Mouse (Mus musculus): ENCODE measurements around the gene Pmfbp1.
"Not testable (repeated sequence)": the region's sequence is repeated elsewhere in the genome, so short reads cannot be mapped to it uniquely, and the experiment has no call there.

Gene Pmfbp1

GRCm38 (mm10) chr8:109493727-109494126 is at the start of gene Pmfbp1:
Pmfbp1 (plus strand) TSS chr8:109494027.
- no peak for DNase-seq

GRCm38 (mm10) chr8:109446896-109447295 is 46.9 kb upstream of the Pmfbp1 start:
- not testable (repeated sequence) for DNase-seq

GRCm38 (mm10) chr8:109451000-109451399 is 42.8 kb upstream of the Pmfbp1 start:
- no peak for DNase-seq

DNA sequence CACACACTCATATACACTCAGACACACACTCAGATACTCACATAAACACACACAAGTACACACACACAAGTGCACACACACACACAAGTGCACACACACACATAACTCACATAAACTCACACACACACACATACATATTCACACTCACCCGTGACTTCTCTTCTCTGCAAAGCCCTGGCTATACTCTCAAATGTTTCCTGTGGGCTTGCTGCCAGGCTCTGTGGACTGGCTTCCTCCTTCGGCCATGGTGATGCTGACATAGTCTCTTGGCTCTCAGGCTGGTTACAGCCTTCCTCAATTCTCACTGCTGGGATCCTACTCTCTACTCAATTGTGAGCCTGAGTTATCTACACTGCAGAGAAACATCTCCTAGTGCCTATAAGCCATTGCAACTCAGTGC is 38.7 kb upstream of the Pmfbp1 start:
- no peak for DNase-seq

DNA sequence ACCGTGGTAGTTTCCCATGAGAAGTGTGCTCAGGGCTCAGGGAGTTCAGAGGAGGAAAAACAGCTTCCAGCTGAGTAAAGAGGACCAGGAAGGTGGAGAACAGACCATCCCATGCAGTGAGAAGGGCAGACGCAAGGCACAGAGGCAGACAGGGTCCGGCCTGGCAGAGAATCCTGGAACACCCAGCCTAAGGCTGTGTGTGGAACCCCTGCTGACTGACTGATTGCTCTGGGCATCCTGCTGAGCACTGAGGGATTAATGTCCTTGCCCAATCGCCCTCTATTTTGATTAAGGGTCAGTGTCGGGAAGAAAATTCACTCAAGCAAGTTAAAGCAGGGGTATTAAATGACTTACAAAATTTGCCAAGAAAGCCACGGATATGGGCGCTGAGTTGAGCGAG is 36.4 kb upstream of the Pmfbp1 start:
- no peak for DNase-seq

DNA sequence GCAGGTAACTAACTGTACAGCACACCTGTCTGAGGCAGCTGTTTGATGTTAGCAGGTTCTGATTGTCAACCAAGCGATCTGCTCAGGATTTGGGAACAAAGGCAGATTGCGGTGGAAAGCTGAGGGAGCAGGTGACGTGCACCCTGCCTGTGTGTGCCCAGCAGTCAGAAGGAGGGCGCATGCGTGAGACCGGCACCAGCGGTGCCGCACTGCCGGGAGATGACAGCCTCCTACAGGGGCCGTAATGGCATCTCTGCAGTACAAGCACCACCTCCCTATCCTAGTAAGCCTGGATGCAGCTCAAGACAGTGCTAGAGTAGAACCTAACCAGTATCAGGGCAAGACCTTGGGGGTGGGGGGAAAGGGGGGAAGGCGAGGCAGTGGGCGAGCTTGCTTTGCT is 35.2 kb upstream of the Pmfbp1 start:
- DNase-seq: peak; percentile 5 to 7

GRCm38 (mm10) chr8:109463075-109463474 is 30.8 kb upstream of the Pmfbp1 start:
- DNase-seq: peak in 1 of 2 experiments; percentile 22

DNA sequence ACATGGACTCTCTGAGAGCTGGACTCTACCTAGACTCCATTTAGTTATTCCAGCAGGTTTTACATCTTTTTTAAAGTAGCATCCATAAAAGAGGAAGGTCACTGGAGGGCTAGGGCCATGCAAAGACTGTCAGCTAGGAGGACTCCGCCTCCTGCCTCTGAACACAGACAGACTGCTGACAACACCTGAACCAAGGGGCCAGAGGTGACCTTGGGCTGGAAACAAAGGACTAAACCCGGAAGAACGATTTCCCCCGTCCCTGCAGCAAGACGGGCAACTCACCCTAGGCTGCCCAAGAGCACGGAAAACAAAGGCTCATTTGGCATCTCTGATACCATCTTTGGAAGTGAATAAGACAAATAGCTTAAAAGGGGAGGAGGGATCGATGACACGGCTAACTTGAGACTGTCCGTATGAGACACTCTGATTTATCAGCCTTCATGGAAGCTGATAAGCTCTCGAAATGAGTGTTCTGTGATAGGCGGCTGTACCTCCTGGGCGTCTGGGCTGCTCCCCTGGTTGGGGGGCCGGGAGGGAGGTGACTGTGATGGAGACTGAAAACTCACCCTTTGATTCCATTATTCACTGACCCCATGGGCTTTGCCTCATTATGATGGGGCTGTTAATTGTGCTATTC is 30.0 kb upstream of the Pmfbp1 start:
- no peak for DNase-seq

DNA sequence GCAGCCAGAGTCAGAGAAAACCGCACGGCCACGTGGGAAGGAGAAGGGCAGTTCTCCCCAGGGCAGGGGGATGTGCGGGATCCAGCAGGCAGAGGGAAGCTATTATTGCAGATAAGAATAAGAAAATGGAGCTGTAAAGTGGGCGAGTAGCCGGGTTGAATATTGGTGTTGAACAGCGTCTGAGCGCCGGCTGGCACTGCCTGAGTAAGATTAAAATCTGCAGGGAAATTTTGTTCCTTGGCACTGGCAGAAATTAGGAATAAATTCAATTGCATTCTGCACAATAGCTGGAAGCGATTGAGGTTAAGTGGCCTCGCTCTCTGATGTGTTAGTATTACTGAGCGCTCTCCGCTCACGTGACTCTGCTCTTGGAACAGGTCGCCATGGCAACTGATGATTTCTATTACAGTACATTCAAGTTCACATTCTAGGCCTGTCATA is 29.4 kb upstream of the Pmfbp1 start:
- no peak for DNase-seq

DNA sequence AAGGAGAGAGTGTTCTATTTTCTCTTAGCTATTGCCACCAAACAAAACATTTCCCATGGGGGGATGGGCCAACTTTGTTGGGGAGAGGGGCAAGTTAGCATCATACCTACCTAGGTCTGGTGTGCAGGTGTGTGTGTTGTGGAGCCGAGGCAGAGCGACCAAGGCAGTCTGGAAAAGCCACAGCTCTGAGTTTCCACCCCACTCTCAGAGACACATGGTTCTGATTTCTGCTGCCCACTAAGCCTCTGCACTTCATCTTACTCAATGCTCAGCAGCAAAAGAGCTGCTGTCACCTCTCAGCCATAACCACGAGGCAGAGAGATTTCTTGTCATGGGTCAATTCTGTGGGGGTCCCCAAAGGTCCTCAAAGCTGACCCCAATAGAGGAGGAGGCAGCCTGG is 28.8 kb upstream of the Pmfbp1 start:
- DNase-seq: no peak

GRCm38 (mm10) chr8:109465761-109466160 is 28.1 kb upstream of the Pmfbp1 start:
- DNase-seq: no peak

GRCm38 (mm10) chr8:109467516-109467915 is 26.3 kb upstream of the Pmfbp1 start:
- DNase-seq: no peak

- no peak for DNase-seq
Measured at GRCm38 (mm10) chr8:109468112-109468511, 25.7 kb upstream of the Pmfbp1 start.

- DNase-seq: no peak
Measured at GRCm38 (mm10) chr8:109471876-109472275, 22.0 kb upstream of the Pmfbp1 start.

- DNase-seq: no peak
Measured at GRCm38 (mm10) chr8:109472400-109472799, 21.4 kb upstream of the Pmfbp1 start.

- no peak for DNase-seq
Measured at GRCm38 (mm10) chr8:109474442-109475121, 19.2 kb upstream of the Pmfbp1 start.

DNA sequence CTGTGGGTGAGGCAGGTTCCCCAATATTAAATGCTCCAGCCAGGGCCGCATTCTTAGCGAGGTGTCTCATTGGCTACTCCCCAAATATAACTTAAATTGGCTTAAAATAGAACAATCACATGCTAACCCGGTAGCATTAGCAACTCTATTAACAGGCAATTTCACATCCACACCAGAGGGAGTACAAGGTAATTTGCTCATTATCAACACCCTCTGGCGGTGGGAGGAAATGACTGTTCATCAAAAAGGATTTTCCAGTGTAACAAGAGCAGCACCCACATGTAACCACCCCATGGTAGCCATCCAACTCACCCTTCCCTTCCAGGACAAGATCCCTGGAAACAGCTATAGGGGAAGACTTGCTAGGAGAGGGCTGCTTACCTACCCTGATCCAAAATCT is 18.4 kb upstream of the Pmfbp1 start:
- DNase-seq: no peak

DNA sequence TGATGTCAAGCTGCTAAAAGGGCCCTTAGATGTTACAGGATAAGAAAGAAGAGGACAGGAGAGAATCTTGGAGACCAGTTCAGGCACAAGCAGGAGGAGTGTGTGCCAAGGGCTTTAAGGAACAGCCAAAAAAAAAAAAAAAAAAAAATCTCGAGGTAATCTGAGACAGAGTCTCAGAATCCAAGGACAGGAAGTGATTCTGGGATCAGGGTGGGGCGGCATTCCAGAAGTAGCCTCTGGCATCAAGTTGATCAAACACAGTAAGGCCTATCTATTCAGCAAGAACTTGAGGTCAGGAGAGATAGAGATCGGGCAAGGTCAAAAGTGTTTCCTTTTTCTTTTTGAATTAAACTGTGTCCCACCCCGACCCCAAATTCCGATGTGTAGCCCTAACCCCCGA is 15.2 kb upstream of the Pmfbp1 start:
- DNase-seq: no peak

- DNase-seq: no peak
Measured at GRCm38 (mm10) chr8:109484741-109485140, 9.1 kb upstream of the Pmfbp1 start.

DNA sequence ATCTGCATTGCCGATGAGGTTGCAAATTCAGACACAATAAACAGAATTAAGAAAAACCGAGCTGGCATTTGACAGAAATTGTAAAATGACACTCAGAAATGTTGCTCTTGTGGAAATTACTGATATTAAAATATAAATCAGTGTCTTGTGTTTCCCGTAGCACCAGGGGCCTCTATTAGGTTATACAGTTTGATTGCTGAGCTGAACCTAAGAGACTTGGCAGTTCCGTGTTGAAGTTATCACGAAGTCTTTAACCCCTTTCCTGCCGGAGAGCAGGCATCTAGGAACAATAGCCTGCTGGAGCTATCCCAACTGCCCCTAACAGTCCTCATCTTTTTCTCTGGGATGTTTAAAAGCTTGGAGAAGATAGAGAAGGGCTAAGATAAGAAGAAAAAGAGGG is 8.3 kb upstream of the Pmfbp1 start:
- no peak for DNase-seq

- no peak for DNase-seq
Measured at GRCm38 (mm10) chr8:109492785-109493184, 1.0 kb upstream of the Pmfbp1 start.

- DNase-seq: no peak
Measured at GRCm38 (mm10) chr8:109494601-109495000, 774 bp downstream of the Pmfbp1 start.

DNA sequence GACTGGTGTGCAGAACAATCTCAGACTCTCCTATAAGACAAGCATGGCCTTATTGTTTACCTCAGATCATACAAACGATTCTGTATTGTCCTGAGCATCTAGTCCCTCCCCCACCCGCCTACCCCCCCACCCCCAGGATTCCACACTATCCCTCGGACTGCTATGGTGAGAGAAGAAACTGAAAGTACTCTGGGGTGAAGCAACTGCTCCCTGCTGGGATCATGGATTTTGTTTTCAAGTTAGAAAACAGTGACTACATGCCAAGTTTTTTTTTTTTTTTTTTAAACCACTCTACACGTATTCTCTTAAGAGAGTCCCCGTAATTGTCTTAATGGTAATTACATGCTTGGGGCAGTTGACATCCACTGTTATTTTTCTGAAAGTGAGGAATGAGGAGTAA is 3.6 kb downstream of the Pmfbp1 start:
- no peak for DNase-seq

GRCm38 (mm10) chr8:109499009-109499717 is 5.3 kb downstream of the Pmfbp1 start:
- no peak for DNase-seq

Measured in B cell, adult 2 months (primary cell).